Mouse (Mus musculus) spleen, adult 2 months (tissue): ENCODE measurements around the gene Abhd14a. TPM values are rescaled to one million over a fixed set of nuclear protein-coding genes. Genes with fewer than 3 reads are reported as not detected.
A peak's percentile ranks its signal among the peaks of the same experiment; 100 is the strongest.

Experiments used
- DNase-seq, 2 experiments: peaks; one replicate each; pipeline versions ENCODE4 v3.0.0 to v3.0.0-alpha.2; 2012 to 2021; ENCODE audit warnings: low spot score in 2 of 2, low read depth in 1 of 2
- H3K27ac ChIP-seq: fragments of 200-500 bp; 2 replicates; pipeline ENCODE4 v1.5.1; 2012; ENCODE audit warnings: low read length, inconsistent platforms; ENCODE audit not compliant: insufficient read depth
- H3K27me3 ChIP-seq: fragments of 200-500 bp; 2 replicates; pipeline ENCODE4 v1.6.1; 2012; ENCODE audit warnings: mild to moderate bottlenecking, moderate library complexity, low read length, inconsistent platforms; ENCODE audit not compliant: control insufficient read depth, insufficient read depth
- H3K36me3 ChIP-seq: fragments of 200-500 bp; 2 replicates; pipeline ENCODE4 v1.6.1; 2012; ENCODE audit warnings: mild to moderate bottlenecking, low read length, inconsistent platforms; ENCODE audit not compliant: control insufficient read depth, insufficient read depth
- H3K4me1 ChIP-seq: fragments of 200-500 bp; 2 replicates; pipeline ENCODE4 v1.6.1; 2011; ENCODE audit warnings: inconsistent platforms; ENCODE audit not compliant: control insufficient read depth, insufficient read depth, insufficient read length
- H3K4me3 ChIP-seq: fragments of 200-500 bp; 2 replicates; pipeline ENCODE4 v1.5.1; 2011; ENCODE audit warnings: mild to moderate bottlenecking, inconsistent platforms; ENCODE audit not compliant: insufficient read depth, insufficient read length; ENCODE audit errors: extremely low read depth
- CTCF ChIP-seq: fragments of 200-500 bp; IDR thresholded peaks from 2 replicates; pipeline ENCODE4 v1.5.1; 2011; ENCODE audit warnings: mild to moderate bottlenecking, inconsistent platforms; ENCODE audit not compliant: insufficient read depth, insufficient read length, insufficient replicate concordance; ENCODE audit errors: extremely low read depth
- POLR2A ChIP-seq: fragments of 200-500 bp; IDR thresholded peaks from 2 replicates; pipeline ENCODE4 v1.6.1; 2011; ENCODE audit warnings: low read depth, low read length, inconsistent platforms
- WGBS: fragments of 180-500 bp; shearing (Covaris S2); methylation state at CpG from one replicate; pipeline ENCODE4 v1.1.7; 2018; 5-methylcytosine and 5-hydroxymethylcytosine counted together
- polyA plus RNA-seq: library from polyadenylated mRNA; depleted of rRNA; stranded (reverse); fragments of >200 nt; gene quantifications from 2 replicates; pipeline ENCODE4 v1.2.3, GENCODE M21; 2012

Gene Abhd14a
- polyA plus RNA-seq, 1 experiment: 11.5 TPM

DNA sequence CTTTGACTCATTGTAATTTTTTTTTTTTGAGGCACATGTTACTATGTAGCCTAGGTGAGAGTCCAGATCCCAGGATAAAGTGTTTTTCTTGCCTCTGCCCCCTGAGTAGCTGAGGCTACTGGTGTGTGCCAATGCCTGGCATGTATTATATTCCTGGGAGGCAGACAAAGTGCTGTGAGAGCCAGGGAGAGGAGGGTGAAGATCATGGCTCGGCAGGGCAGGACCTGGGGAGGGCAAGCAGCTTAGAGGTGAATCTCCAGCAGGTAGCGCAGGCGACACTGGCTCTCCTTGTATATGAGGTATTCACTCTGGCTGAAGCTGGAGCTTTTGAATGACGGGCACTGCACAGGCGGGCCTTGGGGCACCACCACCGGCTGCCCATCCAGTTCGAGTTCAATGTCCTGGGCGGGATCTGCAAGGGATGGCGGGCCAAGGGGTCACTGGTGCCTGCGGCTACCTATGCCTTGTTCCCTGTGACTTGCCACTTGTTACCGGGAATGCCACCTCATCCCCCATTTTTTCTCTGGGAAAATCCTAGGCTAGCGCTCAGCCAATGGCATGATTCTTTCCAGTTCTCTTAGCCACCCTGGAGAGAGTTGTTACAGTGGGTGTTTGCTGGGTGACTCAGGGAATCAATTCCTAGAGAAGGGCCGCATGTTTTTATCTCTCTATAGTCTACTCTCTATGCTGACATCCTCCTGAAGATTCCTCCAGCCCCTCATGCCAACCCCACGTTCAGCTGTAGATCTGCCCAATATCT, 23.7 kb upstream of the Abhd14a start:
- TF ChIP-seq CTCF: no peak
- TF ChIP-seq POLR2A: no peak
- Histone ChIP-seq H3K4me3 (no peak overlapping the region), H3K4me1 (peaks cover 4% of the 10 kb centered on the region; the same call in 1 of the 2 replicates), H3K36me3 (peaks cover 3% of the 10 kb centered on the region; the same call in 1 of the 2 replicates), H3K27me3 (no peaks in the 10 kb centered on the region), H3K27ac (no peak overlapping the region; the same call in 1 of the 2 replicates)
- DNase-seq: no peak
- 89% methylated on average over 14 of the region's 14 CpGs for WGBS

DNA sequence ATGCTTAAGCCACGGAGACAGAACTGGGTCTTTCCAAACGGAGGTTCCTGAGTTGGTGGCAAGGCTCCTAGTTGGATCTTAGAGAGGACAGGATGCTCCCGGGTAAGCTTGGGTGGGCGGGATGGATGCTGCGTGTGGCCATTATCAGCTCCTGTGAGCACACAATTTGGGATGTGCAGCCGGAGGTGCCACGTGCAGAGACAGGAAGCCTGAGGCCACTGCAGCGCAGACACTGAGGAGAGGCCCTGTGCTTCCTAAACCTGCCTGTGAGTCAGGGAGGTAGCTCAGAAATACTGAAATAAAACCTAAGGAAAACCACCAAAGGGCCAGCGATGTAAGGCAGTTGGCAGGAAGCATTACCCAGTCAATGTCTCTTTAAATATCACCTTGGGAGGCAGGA, 22.3 kb upstream of the Abhd14a start:
- Histone ChIP-seq H3K27me3 (peaks cover 3% of the 10 kb centered on the region; the same call in 1 of the 2 replicates), H3K4me1 (peaks cover 12% of the 10 kb centered on the region), H3K27ac (no peak overlapping the region), H3K36me3 (peaks cover 3% of the 10 kb centered on the region; the same call in 1 of the 2 replicates), H3K4me3 (no peak overlapping the region)
- DNase-seq: no peak
- 35% methylated on average over 9 of the region's 9 CpGs for WGBS
- TF ChIP-seq POLR2A (no peak), CTCF (no peak)

DNA sequence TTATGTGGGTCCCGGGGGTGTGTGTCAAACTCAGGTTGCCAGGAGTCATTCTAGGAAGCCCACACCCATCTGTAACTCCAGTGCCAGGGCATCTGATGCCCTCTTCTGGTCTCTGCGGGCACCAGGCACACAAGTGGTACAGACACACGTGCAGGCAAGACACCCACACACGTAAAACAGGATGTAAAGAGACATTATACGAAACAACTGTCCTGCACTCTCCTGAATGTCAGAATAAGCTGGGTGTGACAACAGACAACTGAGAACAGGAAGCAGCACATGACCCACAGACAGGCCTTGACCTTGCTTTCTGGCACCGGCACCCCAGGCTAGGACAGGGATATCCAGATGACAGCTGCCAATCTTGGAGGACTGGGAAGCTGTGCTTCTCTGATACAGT, 21.8 kb upstream of the Abhd14a start:
- no peak overlapping the region for H3K27ac ChIP-seq
- no peak overlapping the region for H3K4me3 ChIP-seq
- H3K36me3 ChIP-seq: peaks cover 3% of the 10 kb centered on the region; the same call in 1 of the 2 replicates
- DNase-seq: no peak
- TF ChIP-seq CTCF (no peak), POLR2A (no peak)
- peaks cover 12% of the 10 kb centered on the region for H3K4me1 ChIP-seq
- 25% methylated on average over 6 of the region's 6 CpGs for WGBS
- peaks cover 6% of the 10 kb centered on the region; the same call in 1 of the 2 replicates for H3K27me3 ChIP-seq

- peaks cover 12% of the 10 kb centered on the region for H3K4me1 ChIP-seq
- H3K36me3 ChIP-seq: peaks cover 2% of the 10 kb centered on the region; the same call in 1 of the 2 replicates
- H3K4me3 ChIP-seq: no peak overlapping the region
- TF ChIP-seq CTCF (no peak), POLR2A (no peak)
- no peak overlapping the region for H3K27ac ChIP-seq
- DNase-seq: no peak
- 92% methylated on average over 7 of the region's 7 CpGs for WGBS
- peaks cover 6% of the 10 kb centered on the region; the same call in 1 of the 2 replicates for H3K27me3 ChIP-seq
These were observed 20.3 kb upstream of the Abhd14a start for GRCm38 (mm10) chr9:106467746-106468145.

- Histone ChIP-seq H3K27ac (no peak overlapping the region), H3K4me3 (no peak overlapping the region), H3K36me3 (peaks cover 2% of the 10 kb centered on the region; the same call in 1 of the 2 replicates), H3K27me3 (peaks cover 6% of the 10 kb centered on the region; the same call in 1 of the 2 replicates), H3K4me1 (peaks cover 12% of the 10 kb centered on the region)
- TF ChIP-seq POLR2A: no peak
- TF ChIP-seq CTCF: no peak
- 89% methylated on average over 6 of the region's 6 CpGs for WGBS
- DNase-seq: no peak
These were observed 19.2 kb upstream of the Abhd14a start for GRCm38 (mm10) chr9:106466721-106467120.

GRCm38 (mm10) chr9:106465571-106466200, 18.2 kb upstream of the Abhd14a start, which contains the start of gene Gpr62:
Gene Gpr62, minus strand, starts transcription at chr9:106465938.
- Histone ChIP-seq H3K27me3 (peaks cover 6% of the 10 kb centered on the region; the same call in 1 of the 2 replicates), H3K36me3 (no peaks in the 10 kb centered on the region), H3K4me1 (peaks cover 12% of the 10 kb centered on the region), H3K4me3 (peak within 1 kb of the TSS; percentile 49), H3K27ac (no peak within 1 kb of the TSS)
- TF ChIP-seq POLR2A: no peak
- no peak for TF ChIP-seq CTCF
- 33% methylated on average over 26 of the region's 26 CpGs for WGBS
- DNase-seq: no peak

DNA sequence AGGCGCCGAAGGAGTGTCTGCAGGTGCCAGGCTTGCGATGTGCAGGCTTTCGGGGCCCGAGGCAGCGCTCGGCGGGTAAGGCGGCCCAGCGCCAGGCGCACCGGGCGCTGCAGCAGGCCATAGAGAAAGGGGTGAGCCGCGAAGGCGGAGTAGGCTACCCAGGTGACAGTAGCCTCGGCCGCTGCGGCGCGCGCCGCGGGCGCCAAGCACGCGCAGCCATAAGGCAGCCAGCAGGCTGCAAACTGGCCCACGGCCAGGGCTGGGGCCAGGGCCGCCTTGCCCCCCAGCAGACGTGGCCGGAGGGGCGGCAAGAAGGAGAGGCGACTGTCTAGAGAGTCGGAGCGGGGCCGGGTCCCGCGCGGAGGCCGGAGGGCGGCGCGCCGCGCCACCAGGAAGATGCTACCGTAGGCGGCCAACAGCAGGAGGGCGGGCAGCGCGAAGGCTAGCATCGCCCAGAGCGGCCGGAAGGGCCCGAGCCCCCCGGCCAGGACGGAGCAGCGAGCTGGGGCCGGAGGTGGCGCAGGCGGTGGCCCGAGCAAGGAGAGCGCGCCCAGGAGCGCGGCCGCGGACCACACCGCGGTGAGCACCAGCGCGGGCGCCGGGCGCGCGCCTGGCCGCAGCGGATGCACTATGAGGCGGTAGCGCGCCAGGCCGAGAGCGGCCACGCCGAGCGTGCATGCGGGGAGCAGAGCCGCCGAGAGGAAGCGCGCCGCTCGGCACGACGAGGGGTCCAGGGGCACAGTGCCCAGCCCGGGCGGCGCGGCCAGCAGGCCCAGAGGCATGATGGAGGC, 17.5 kb upstream of the Abhd14a start:
- H3K27ac ChIP-seq: no peak overlapping the region
- no peak for DNase-seq
- H3K4me3 ChIP-seq: peak overlapping the region; percentile 49
- H3K36me3 ChIP-seq: no peaks in the 10 kb centered on the region
- 4% methylated on average over 93 of the region's 99 CpGs for WGBS
- peaks cover 12% of the 10 kb centered on the region for H3K4me1 ChIP-seq
- H3K27me3 ChIP-seq: peaks cover 6% of the 10 kb centered on the region; the same call in 1 of the 2 replicates
- no peak for TF ChIP-seq POLR2A
